Mouse (Mus musculus) MEL (cell line): ENCODE measurements around the gene Pax4. TPM values are rescaled to one million over a fixed set of nuclear protein-coding genes. Genes with fewer than 3 reads are reported as not detected.

Source experiments
- DNase-seq: peaks from one replicate; pipeline ENCODE4 v3.0.0; 2011; ENCODE audit warnings: low read depth, low spot score
- H3K27ac ChIP-seq: 2 replicates; pipeline ENCODE4 v1.5.1; 2012; ENCODE audit warnings: low read depth, mild to moderate bottlenecking, control low read depth, low read length, moderate library complexity; ENCODE audit not compliant: control insufficient read depth
- H3K27me3 ChIP-seq, 2 experiments: fragments of 150-350 bp in 1 of 2; sonication (generic) in 1 of 2; 2 replicates each; pipeline ENCODE4 v1.6.1; 2012; ENCODE audit warnings: low read length in 2 of 2, mild to moderate bottlenecking in 2 of 2, improper control_type of control experiment in 1 of 2, moderate library complexity in 1 of 2; ENCODE audit not compliant: insufficient read depth in 2 of 2, control insufficient read depth in 1 of 2
- H3K36me3 ChIP-seq, 2 experiments: 2 replicates each; pipeline ENCODE4 v1.6.1; 2012 to 2014; ENCODE audit warnings: low read length in 2 of 2, improper control_type of control experiment in 1 of 2, inconsistent platforms in 1 of 2, mild to moderate bottlenecking in 1 of 2; ENCODE audit not compliant: insufficient read depth in 2 of 2, control insufficient read depth in 1 of 2
- H3K4me1 ChIP-seq, 2 experiments: fragments of 150-350 bp in 1 of 2; sonication (generic) in 1 of 2; 2 replicates each; pipeline ENCODE4 v1.6.1; 2012; ENCODE audit warnings: low read length in 2 of 2, improper control_type of control experiment in 1 of 2, mild to moderate bottlenecking in 1 of 2; ENCODE audit not compliant: insufficient read depth in 2 of 2, control insufficient read depth in 1 of 2
- H3K4me3 ChIP-seq, 2 experiments: fragments of 150-350 bp in 1 of 2; sonication (generic) in 1 of 2; 2 replicates each; pipeline ENCODE4 v1.5.1; 2012; ENCODE audit warnings: low read depth in 2 of 2, low read length in 2 of 2, mild to moderate bottlenecking in 2 of 2, moderate library complexity in 2 of 2, control low read depth in 1 of 2, improper control_type of control experiment in 1 of 2; ENCODE audit not compliant: control insufficient read depth in 1 of 2, insufficient read depth in 1 of 2
- H3K79me2 ChIP-seq: 2 replicates; pipeline ENCODE4 v1.6.1; 2012; ENCODE audit warnings: mild to moderate bottlenecking, low read length, moderate library complexity; ENCODE audit not compliant: control insufficient read depth, poor library complexity, insufficient read depth
- H3K9ac ChIP-seq: 2 replicates; pipeline ENCODE4 v1.6.1; 2012; ENCODE audit warnings: low read depth, mild to moderate bottlenecking, control low read depth, low read length, moderate library complexity; ENCODE audit not compliant: control insufficient read depth, poor library complexity, severe bottlenecking
- H3K9me3 ChIP-seq: fragments of 150-350 bp; sonication (generic); replicated peaks from 2 replicates; pipeline ENCODE4 v1.6.1; 2012; ENCODE audit warnings: mild to moderate bottlenecking, low read length, improper control_type of control experiment, moderate library complexity; ENCODE audit not compliant: insufficient read depth
- BHLHE40 ChIP-seq: IDR thresholded peaks from 2 replicates; pipeline ENCODE4 v1.6.1; 2012; ENCODE audit warnings: low read depth, mild to moderate bottlenecking, inconsistent platforms, low read length, improper control_type of control experiment, borderline replicate concordance
- E2F4 ChIP-seq: IDR thresholded peaks from 2 replicates; pipeline ENCODE4 v1.6.1; 2011; ENCODE audit warnings: low read depth, low read length, improper control_type of control experiment, borderline replicate concordance
- ELF1 ChIP-seq: IDR thresholded peaks from 2 replicates; pipeline ENCODE4 v1.6.1; 2014; ENCODE audit warnings: low read depth, mild to moderate bottlenecking, inconsistent platforms, low read length, improper control_type of control experiment, moderate library complexity
- EP300 ChIP-seq, 2 experiments: IDR thresholded peaks; 2 replicates each; pipeline ENCODE4 v1.6.1; 2011; ENCODE audit warnings: improper control_type of control experiment in 2 of 2, low read length in 2 of 2, low read depth in 1 of 2, mild to moderate bottlenecking in 1 of 2
- HCFC1 ChIP-seq: IDR thresholded peaks from 2 replicates; pipeline ENCODE4 v1.6.1; 2012; ENCODE audit warnings: low read depth, mild to moderate bottlenecking, inconsistent platforms, low read length, improper control_type of control experiment, moderate library complexity
- JUND ChIP-seq: IDR thresholded peaks from 2 replicates; pipeline ENCODE4 v1.6.1; 2011; ENCODE audit warnings: low read depth, mild to moderate bottlenecking, improper control_type of control experiment, low read length
- KAT2A ChIP-seq: conservative IDR thresholded peaks from 2 replicates; pipeline ENCODE4 v1.6.1; 2012; ENCODE audit warnings: low read depth, low read length, improper control_type of control experiment, inconsistent platforms
- MAZ ChIP-seq: IDR thresholded peaks from 2 replicates; pipeline ENCODE4 v1.6.1; 2012; ENCODE audit warnings: low read depth, mild to moderate bottlenecking, inconsistent platforms, low read length, improper control_type of control experiment
- MXI1 ChIP-seq: IDR thresholded peaks from 2 replicates; pipeline ENCODE4 v1.6.1; 2011; ENCODE audit warnings: mild to moderate bottlenecking, low read depth, low read length, improper control_type of control experiment
- MYC ChIP-seq: IDR thresholded peaks from 2 replicates; pipeline ENCODE4 v1.6.1; 2011; ENCODE audit warnings: low read depth, mild to moderate bottlenecking, low read length, improper control_type of control experiment, moderate library complexity
- NELFE ChIP-seq: IDR thresholded peaks from 2 replicates; pipeline ENCODE4 v1.6.1; 2011; ENCODE audit warnings: low read depth, low read length, improper control_type of control experiment
- NRF1 ChIP-seq: IDR thresholded peaks from 2 replicates; pipeline ENCODE4 v1.6.1; 2014; ENCODE audit warnings: low read depth, mild to moderate bottlenecking, inconsistent platforms, low read length, improper control_type of control experiment, moderate library complexity; ENCODE audit not compliant: poor library complexity, insufficient read depth, severe bottlenecking
- POLR2A ChIP-seq, 2 experiments: IDR thresholded peaks; 2 replicates each; pipeline ENCODE4 v1.6.1; 2011 to 2012; ENCODE audit warnings: low read length in 2 of 2, mild to moderate bottlenecking in 2 of 2, control low read depth in 1 of 2, improper control_type of control experiment in 1 of 2, low read depth in 1 of 2, moderate library complexity in 1 of 2; ENCODE audit not compliant: control insufficient read depth in 1 of 2, insufficient read depth in 1 of 2, poor library complexity in 1 of 2
- RCOR1 ChIP-seq: IDR thresholded peaks from 2 replicates; pipeline ENCODE4 v1.6.1; 2012; ENCODE audit warnings: low read depth, mild to moderate bottlenecking, inconsistent platforms, low read length, improper control_type of control experiment
- SIN3A ChIP-seq: IDR thresholded peaks from 2 replicates; pipeline ENCODE4 v1.6.1; 2012; ENCODE audit warnings: low read length, improper control_type of control experiment, inconsistent platforms
- SMC3 ChIP-seq: IDR thresholded peaks from 2 replicates; pipeline ENCODE4 v1.6.1; 2011; ENCODE audit warnings: low read depth, low read length, improper control_type of control experiment
- TAL1 ChIP-seq: IDR thresholded peaks from 2 replicates; pipeline ENCODE4 v1.6.1; 2012; ENCODE audit warnings: mild to moderate bottlenecking, inconsistent platforms, low read length, moderate library complexity, mixed read lengths
- TBP ChIP-seq: IDR thresholded peaks from 2 replicates; pipeline ENCODE4 v1.8.0; 2011; ENCODE audit warnings: low read depth, low read length, improper control_type of control experiment
- UBTF ChIP-seq: IDR thresholded peaks from 2 replicates; pipeline ENCODE4 v1.6.1; 2012; ENCODE audit warnings: low read depth, mild to moderate bottlenecking, inconsistent platforms, low read length, improper control_type of control experiment, moderate library complexity, borderline replicate concordance; ENCODE audit not compliant: insufficient read depth
- ZC3H11A ChIP-seq: IDR thresholded peaks from 2 replicates; pipeline ENCODE4 v1.6.1; 2012; ENCODE audit warnings: low read depth, mild to moderate bottlenecking, inconsistent platforms, low read length, improper control_type of control experiment
- ZKSCAN1 ChIP-seq: IDR thresholded peaks from 2 replicates; pipeline ENCODE4 v1.6.1; 2012; ENCODE audit warnings: low read depth, mild to moderate bottlenecking, inconsistent platforms, low read length, improper control_type of control experiment, moderate library complexity
- ZMIZ1 ChIP-seq: IDR thresholded peaks from 2 replicates; pipeline ENCODE4 v1.6.1; 2012; ENCODE audit warnings: low read depth, mild to moderate bottlenecking, inconsistent platforms, low read length, improper control_type of control experiment, moderate library complexity
- polyA plus RNA-seq, 2 experiments: library from polyadenylated mRNA; stranded (reverse) in 1 of 2; unstranded in 1 of 2; fragments of >175 nt in 1 of 2; fragments of >200 nt in 1 of 2; gene quantifications; 2 replicates each; pipeline versions ENCODE4 v1.2.1 to v1.2.4; 2012; ENCODE audit warnings: low replicate concordance in 2 of 2, low read depth in 1 of 2; ENCODE audit not compliant: insufficient read length in 2 of 2, insufficient read depth in 1 of 2, missing spikeins in 1 of 2
- total RNA-seq: library from RNA; depleted of rRNA; stranded (reverse); fragments of 300-350 nt; gene quantifications from 2 replicates; pipeline ENCODE4 v1.2.3, GENCODE M21; 2012

Pax4 gene
- total and polyA plus RNA-seq, 3 experiments = not detected

GRCm38 (mm10) chr6:28429870-28430269 lies 19.3 kb downstream of the Pax4 start:
- peaks cover 0 to 2% of the 10 kb centered on the region in 2 experiments; a peak in 2 of 4 replicates for H3K36me3 ChIP-seq
- DNase-seq = no peak
- no peak overlapping the region for H3K4me3 ChIP-seq
- H3K4me1 ChIP-seq = peaks cover 0 to 3% of the 10 kb centered on the region in 2 experiments; a peak in 1 of 4 replicates
- no peak for TF ChIP-seq UBTF
- no peak for TF ChIP-seq RCOR1
- no peak for TF ChIP-seq NELFE
- no peak for TF ChIP-seq SIN3A
- no peak for TF ChIP-seq MYC
- no peak for TF ChIP-seq SMC3
- no peak for TF ChIP-seq TBP
- no peak for TF ChIP-seq ZC3H11A
- no peak for TF ChIP-seq POLR2A (IDR thresholded peaks at IDR 0.05; ENCODE audit: control insufficient read depth in 1 of 2, insufficient read depth in 1 of 2, low read depth in 1 of 2, low read length in 2 of 2, poor library complexity in 1 of 2)
- no peak for TF ChIP-seq EP300 (IDR thresholded peaks at IDR 0.05; ENCODE audit: low read depth in 1 of 2, low read length in 2 of 2)
- no peak for TF ChIP-seq E2F4
- TF ChIP-seq MAZ = no peak
- TF ChIP-seq ELF1 = no peak
- no peak for TF ChIP-seq HCFC1
- TF ChIP-seq MXI1 = no peak
- no peak for TF ChIP-seq NRF1
- no peak for TF ChIP-seq JUND
- no peak for TF ChIP-seq TAL1
- no peak for TF ChIP-seq KAT2A
- H3K9ac ChIP-seq = no peak overlapping the region
- H3K79me2 ChIP-seq = no peaks in the 10 kb centered on the region
- no peak overlapping the region for H3K27ac ChIP-seq
- H3K27me3 ChIP-seq = no peaks in the 10 kb centered on the region
- H3K9me3 ChIP-seq = no peaks in the 10 kb centered on the region

GRCm38 (mm10) chr6:28428290-28428689 lies 20.9 kb downstream of the Pax4 start, which contains the start of gene Gcc1:
Gene Gcc1 (minus strand): TSS chr6:28428390.
- H3K9me3 ChIP-seq = no peaks in the 10 kb centered on the region
- peaks cover 0 to 10% of the 10 kb centered on the region in 2 experiments; a peak in 3 of 4 replicates for H3K4me1 ChIP-seq
- peaks cover 2% of the 10 kb centered on the region for H3K79me2 ChIP-seq
- no peak for DNase-seq
- H3K4me3 ChIP-seq = no peak within 1 kb of the TSS
- no peak within 1 kb of the TSS for H3K27ac ChIP-seq
- no peaks in the 10 kb centered on the region for H3K27me3 ChIP-seq
- peaks cover 0 to 6% of the 10 kb centered on the region in 2 experiments; a peak in 2 of 4 replicates for H3K36me3 ChIP-seq
- no peak within 1 kb of the TSS for H3K9ac ChIP-seq
- TF ChIP-seq ZMIZ1 (no peak), BHLHE40 (no peak), RCOR1 (no peak), TAL1 (no peak), ZKSCAN1 (no peak), NELFE (no peak)
